Mouse (Mus musculus): ENCODE results near the gene Olfr524.

DNA sequence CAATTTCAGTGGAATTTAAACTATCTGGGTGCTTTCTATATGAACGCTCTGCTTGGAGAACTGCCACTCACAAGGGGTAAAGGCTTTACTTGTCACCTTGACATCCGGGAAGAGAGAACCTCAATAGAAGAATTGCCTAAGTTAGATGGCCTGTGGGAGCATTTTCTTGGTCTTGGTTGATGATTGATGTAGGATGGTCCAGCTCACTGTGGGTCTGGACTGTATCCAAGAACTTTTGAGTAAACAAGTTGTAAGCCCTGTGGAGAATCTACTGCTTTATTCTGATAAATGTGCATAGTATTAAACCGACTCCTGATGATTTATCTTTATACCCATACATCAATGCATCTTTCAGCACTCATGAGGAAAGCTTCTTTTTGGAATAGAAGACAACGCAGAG is 36.4 kb downstream of the Olfr524 start:
- no peak for TF ChIP-seq CTCF (IDR thresholded peaks at IDR 0.05; ENCODE audit: low read depth)
- TF ChIP-seq EP300 (IDR thresholded peaks at IDR 0.05; ENCODE audit: low read depth), result no peak

Measured in heart, postnatal 0 days (tissue).